Mouse (Mus musculus): ENCODE measurements around the gene Nectin3. TPM values are rescaled to one million over a fixed set of nuclear protein-coding genes. Genes with fewer than 3 reads are reported as not detected.

Gene Nectin3
- total RNA-seq (2021), result 10 to 100 TPM; 71.0 to 79.8 TPM
- long read RNA-seq, experiment 1, full-length matches to known transcripts, result 67 of 75 reads
- long read RNA-seq, experiment 1, partial matches to known transcripts, result 1 of 75 reads
- long read RNA-seq, experiment 1, other reads (novel, unspliced or antisense), result 7 of 75 reads
- long read RNA-seq, experiment 2, full-length matches to known transcripts, result 48 of 62 reads
- long read RNA-seq, experiment 2, partial matches to known transcripts, result 0 of 62 reads
- long read RNA-seq, experiment 2, other reads (novel, unspliced or antisense), result 14 of 62 reads

GRCm38 (mm10) chr16:46498421-46498789 is at the start of gene Nectin3:
TSS of gene Nectin3 (minus strand) at chr16:46498525.
- intact Hi-C loops (cut with DNase I), result loop anchor here (5.0 to 10.0 kb wide), 2 partner anchors 376 to 1386 kb away; partner anchors contain the start of gene Cd96
- no peak for DNase-seq (ENCODE audit: low spot score in 2 of 2)

- DNase-seq (ENCODE audit: low spot score in 2 of 2), result peak in 1 of 2 experiments; percentile 3
- intact Hi-C loops (cut with DNase I), result no loop called here
Measured at GRCm38 (mm10) chr16:46538092-46538491, 39.8 kb upstream of the Nectin3 start.

DNA sequence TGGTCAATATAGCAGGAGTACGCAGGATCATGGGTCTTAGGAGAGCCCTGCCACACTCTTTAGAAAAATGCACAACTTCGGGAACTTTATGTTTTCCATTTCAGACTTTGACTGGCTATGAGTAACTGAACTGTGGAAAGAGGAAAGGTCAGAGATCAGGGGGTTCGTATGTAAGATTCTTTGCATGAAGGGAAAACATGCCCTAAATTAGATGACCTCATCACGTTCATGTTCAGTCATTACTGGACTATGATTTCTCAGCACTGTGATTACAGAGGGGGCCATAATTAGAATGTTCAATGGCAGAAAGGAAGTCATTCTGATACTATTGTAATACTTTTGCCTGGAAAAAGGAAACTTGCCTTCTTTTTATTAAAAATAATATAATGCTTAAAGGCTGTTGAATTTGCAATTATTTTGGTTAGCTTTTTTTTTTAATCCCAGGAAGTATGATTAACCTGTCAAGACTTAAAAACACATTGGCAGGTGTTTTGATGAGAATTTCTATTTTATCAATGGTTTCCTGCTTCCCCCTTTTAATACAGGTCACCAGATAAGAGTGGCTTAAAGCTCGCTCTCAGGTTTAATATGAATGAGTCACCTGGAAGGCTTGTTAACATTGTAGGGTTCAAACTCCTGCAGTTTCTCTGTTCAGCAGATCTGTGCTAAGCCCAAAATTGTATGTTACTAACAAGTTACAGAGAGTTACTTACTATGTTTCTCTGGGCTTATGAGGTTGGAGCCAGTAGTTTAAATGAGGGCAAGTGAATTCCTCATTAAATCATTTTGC is 34.3 kb upstream of the Nectin3 start:
- no peak for DNase-seq (ENCODE audit: low spot score in 2 of 2)
- intact Hi-C loops (cut with DNase I), result no loop called here

DNA sequence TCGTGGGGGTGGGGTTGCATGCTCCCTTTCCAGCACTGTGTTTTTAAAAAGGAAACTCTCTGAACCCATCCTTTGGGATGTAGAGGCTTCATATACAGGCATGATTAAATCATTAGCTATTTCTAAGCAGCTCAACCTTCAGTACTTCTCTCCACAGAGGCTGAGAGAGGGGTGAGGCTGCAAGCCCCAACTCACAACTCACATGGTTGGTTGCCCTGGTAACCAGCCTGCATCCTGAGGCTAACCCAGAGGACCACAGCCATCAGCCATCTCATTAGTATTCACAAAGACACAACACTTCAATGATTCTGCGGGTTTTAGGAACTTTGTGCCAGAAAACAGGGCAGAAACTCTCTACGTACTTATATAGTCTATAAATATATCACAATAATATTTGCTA is 32.7 kb upstream of the Nectin3 start:
- DNase-seq (ENCODE audit: low spot score in 2 of 2), result no peak
- intact Hi-C loops (cut with DNase I), result no loop called here

DNA sequence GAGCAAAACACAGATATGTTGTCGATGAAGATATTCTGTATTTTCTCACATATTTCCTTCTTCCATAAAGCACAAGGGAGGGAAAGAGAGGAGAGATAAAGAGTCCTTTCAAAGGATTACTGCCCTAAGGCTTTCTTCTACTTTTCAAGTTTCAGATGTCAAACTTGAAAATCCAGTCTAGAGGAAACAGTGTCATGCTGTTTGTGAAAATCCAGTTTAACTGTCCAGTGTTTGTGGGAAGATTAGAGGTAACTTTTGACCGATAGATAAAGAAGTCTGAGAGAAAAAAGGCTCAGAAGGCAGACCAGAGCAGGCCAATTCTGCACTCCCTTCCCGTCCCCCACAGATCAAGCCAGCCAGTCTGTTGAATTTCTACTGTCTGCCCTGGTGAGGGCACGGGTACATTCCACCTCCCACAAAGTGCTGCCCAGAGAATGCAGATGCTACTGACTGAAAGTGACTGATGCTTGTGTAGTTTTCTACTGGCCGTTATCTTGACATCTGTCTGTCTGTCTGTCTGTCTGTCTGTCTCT is 22.6 kb upstream of the Nectin3 start:
- DNase-seq (ENCODE audit: low spot score in 2 of 2), result no peak
- intact Hi-C loops (cut with DNase I), result no loop called here

GRCm38 (mm10) chr16:46519606-46520005 is 21.3 kb upstream of the Nectin3 start:
- intact Hi-C loops (cut with DNase I), result no loop called here
- no peak for DNase-seq (ENCODE audit: low spot score in 2 of 2)

DNA sequence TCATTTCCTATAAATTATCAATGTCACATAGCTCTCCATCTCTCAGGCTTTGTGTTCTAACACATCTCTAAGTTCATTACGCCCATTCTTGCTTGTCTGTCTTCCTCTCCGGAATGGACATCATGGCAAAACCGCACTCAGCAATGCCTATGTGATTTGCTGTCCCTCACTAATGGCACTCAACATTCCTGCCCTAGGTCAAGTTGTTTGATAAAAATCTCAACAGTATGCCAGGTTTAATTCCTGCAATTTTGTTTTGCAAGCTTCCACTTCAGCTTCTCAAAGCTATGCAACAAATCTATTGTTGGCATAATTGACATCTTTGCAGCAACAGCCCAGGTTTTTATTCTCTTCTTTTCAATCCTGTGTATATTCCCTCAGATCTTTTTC is 9.6 kb upstream of the Nectin3 start:
- intact Hi-C loops (cut with DNase I), result no loop called here
- no peak for DNase-seq (ENCODE audit: low spot score in 2 of 2)

DNA sequence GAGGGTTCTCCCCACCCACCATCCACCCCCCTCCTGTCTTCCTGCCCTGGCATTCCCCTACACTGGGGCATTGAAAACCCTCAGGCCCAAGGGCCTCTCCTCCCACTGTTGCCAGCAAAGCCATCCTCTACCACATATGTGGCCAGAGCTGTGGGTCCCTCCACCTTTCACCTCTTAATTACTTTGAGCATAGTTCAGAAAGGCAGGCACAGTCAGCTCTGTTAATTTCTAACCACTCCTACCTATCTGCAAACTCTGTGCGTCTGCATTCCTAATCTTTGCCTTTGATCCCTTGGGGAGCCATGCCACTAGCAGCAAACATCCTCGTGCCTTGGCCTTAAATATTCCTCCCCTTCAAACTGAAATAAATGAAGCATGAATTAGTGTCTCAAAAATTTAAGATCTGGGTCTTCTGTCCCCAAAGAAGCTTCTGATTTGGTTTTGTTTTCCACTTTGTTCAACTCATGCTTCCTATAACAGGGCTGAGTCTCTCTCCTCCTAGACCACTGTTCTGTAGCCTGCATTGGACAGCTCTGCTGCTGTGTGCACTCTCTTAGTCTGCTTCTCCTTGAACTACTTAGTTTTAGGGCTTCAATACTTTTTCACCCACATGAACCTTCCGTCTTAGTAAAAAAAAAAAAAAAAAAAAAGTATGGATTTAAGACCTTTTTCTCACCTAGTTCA is 9.1 kb upstream of the Nectin3 start:
- no peak for DNase-seq (ENCODE audit: low spot score in 2 of 2)

GRCm38 (mm10) chr16:46504006-46504405 is 5.7 kb upstream of the Nectin3 start:
- DNase-seq (ENCODE audit: low spot score in 2 of 2), result no peak
- intact Hi-C loops (cut with DNase I), result no loop called here

More for the DNA sequence above, 9.1 kb upstream of the Nectin3 start:
- intact Hi-C loops (cut with DNase I), result no loop called here

- no peak for DNase-seq (ENCODE audit: low spot score in 2 of 2)
- intact Hi-C loops (cut with DNase I), result no loop called here
Measured at GRCm38 (mm10) chr16:46502311-46502710, 4.0 kb upstream of the Nectin3 start.

- DNase-seq (ENCODE audit: low spot score in 2 of 2), result no peak
- intact Hi-C loops (cut with DNase I), result no loop called here
Measured at GRCm38 (mm10) chr16:46500759-46501158, 2.4 kb upstream of the Nectin3 start.

GRCm38 (mm10) chr16:46497686-46498420 is 472 bp downstream of the Nectin3 start:
- peak; percentile 56 to 69 for DNase-seq (ENCODE audit: low spot score in 2 of 2)
- intact Hi-C loops (cut with DNase I), result loop anchor here (5.0 to 10.0 kb wide), 2 partner anchors 376 to 1387 kb away; partner anchors contain the start of gene Cd96

DNA sequence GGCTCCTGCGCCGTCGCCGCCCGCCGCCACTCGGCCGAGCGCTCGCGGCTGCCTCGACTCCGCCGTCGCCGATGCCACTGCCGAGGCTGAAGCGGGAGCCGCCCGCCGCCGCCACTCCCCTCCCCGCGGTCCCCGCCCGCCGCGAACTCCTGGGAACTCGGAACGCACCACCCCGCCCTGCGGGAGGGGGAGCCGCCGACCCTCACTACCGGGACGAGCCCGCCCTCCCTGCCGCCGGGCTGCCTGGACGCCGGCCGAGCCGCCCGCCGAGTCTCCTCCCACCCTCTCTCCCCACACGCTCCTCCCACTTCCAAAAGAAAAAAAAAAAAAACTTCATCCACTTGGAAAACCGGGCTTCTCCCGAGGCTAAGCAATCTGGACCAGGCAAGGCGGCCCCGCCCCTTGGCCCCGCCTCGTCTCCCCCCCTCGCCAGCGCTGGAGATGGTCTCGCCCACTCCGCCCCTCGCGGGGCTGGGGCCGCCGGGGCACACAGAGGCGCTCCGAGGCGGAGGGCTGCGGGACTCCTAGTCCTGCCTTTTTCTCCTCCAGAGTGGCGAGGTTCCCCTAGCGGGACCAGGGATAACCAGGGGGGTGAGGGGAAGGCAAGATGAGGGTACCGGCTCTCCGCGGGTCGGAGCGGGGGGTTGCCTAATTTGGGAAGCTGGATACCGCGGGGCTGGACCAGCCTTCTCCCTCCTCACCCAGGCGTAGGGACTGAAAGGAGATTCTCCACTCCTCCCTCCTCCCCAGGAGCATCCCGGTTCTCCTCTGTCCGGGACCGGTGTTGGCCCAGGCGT is 1.2 kb downstream of the Nectin3 start:
- DNase-seq (ENCODE audit: low spot score in 2 of 2), result peak; percentile 93 to 94
- intact Hi-C loops (cut with DNase I), result loop anchor here (5.0 to 10.0 kb wide), 2 partner anchors 375 to 1388 kb away; partner anchors contain the start of gene Cd96

DNA sequence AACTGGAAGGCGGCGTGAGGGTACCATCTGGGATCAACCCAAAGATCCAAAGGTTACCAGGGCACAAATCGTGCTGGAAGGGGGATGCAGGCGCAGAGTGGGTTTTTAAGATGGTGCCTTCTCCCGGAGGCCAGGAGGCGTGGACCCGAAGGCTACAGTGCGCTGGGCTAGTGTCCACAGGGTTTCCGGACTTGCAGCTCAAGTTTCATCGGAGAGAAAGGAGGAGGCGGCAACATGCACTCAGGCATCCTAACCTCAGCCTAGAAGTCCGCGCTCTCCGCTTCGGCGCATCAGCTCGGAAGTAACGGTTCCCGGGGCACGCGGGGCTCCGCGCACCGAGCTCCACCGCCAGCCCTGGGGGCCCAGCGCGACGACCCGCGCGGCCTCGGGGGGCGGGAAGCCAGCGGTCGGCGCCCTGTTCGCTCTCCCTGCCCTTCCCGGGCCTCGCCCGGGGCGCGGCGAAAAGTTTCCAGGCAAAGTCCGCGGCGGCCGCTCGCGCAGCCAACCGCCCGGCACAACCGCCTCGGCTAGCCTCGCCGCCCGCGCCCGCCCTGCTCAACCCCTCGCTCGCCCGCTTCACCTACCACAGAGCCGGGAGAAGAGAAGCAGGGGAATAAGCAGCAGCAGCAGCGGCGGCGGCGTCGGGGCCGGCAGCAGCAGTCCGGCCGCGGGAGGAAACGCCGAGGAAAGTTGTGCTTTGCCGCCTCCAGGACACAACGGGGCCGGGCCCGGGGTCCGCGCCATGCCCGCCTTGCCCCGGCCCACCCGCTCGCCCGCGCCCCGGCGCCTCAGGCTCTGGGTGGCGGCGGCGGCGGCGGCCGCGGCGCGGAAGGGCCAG is 2.1 kb downstream of the Nectin3 start:
- intact Hi-C loops (cut with DNase I), result loop anchor here (5.0 to 10.0 kb wide), 2 partner anchors 374 to 1389 kb away; partner anchors contain the start of gene Cd96
- peak in 1 of 2 experiments; percentile 22 for DNase-seq (ENCODE audit: low spot score in 2 of 2)

DNA sequence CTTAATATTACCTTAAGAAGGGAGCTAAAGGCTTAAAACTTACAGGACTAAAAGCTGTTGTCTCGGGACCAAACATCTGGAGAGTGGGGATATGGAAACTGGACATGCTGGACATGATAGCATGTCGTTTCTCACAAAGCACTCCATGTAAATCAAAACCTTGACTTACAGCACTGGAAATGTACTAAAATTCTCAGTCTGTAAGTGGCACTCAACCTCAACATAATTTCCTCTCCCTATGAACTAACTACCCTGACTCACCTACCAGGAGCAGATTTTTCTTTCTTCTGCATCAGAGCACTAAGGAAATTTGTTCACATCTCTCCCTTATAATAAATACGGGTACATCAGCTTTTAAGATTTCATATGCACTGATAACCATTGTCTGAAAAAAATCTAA is 3.1 kb downstream of the Nectin3 start:
- intact Hi-C loops (cut with DNase I), result loop anchor here (5.0 to 10.0 kb wide), 2 partner anchors 373 to 1390 kb away; partner anchors contain the start of gene Cd96
- DNase-seq (ENCODE audit: low spot score in 2 of 2), result no peak

- peak; percentile 71 for DNase-seq (ENCODE audit: low spot score in 2 of 2)
- intact Hi-C loops (cut with DNase I), result no loop called here
Measured at GRCm38 (mm10) chr16:46487436-46488097, 10.8 kb downstream of the Nectin3 start.

DNA sequence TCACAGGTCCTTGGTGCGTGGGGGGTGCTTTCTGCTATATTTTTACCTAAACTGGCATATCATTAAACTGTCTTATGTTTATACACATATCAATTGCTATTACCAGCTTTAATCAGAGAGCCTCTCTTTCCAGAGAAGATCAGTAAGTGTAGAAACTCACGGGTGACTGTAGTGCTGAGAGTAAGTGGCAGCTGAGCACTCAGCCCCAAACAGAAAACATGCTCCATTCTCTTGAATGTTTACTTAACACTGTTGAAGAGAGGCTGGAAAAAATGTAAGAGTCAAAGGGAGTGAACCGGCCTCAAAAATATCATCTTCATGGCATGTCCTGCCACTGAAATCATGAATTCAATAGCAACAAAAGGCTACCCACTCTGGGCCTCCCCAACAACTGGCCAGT is 21.0 kb downstream of the Nectin3 start:
- no peak for DNase-seq (ENCODE audit: low spot score in 2 of 2)
- intact Hi-C loops (cut with DNase I), result no loop called here
